Mouse (Mus musculus): Measurements from ENCODE around the gene Fam162a.

DNA sequence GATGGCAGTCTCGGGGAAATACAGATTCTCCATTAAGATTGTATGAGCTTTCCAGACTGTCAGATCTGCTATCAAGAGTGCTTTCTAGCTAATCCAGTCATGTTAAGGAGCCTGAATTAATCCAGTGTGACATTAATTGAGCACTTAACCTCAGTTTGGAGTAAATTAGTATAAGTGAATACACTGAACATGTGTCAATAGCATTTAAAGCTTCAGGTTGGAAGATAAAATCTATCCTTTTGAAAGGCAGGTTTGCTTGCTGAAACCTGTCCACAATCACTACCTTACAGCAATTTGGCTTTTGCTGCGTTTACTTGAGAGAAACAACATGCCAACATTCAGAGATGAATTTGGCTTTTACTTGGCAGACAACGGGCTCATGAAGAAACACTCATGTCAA lies 22.7 kb upstream of the Fam162a start:
- TF ChIP-seq CTCF (IDR thresholded peaks at IDR 0.05; ENCODE audit: low read depth, low read length) (no peak), POLR2A (IDR thresholded peaks at IDR 0.05; ENCODE audit: extremely low read depth, insufficient read depth, low read length) (no peak)

All from liver, adult 2 months (tissue).